Mouse (Mus musculus) olfactory bulb, adult 2 months (tissue): ENCODE measurements around the gene Nradd. TPM values are rescaled to one million over a fixed set of nuclear protein-coding genes. Genes with fewer than 3 reads are reported as not detected.

Source experiments
- H3K27ac ChIP-seq: fragments of 200-500 bp; 2 replicates; pipeline ENCODE4 v1.5.1; 2012; ENCODE audit warnings: low read depth, low read length; ENCODE audit not compliant: insufficient read depth
- H3K4me1 ChIP-seq: fragments of 200-500 bp; 2 replicates; pipeline ENCODE4 v1.6.1; 2012; ENCODE audit warnings: low read length; ENCODE audit not compliant: control insufficient read depth, insufficient read depth
- H3K4me3 ChIP-seq: fragments of 200-500 bp; 2 replicates; pipeline ENCODE4 v1.5.1; 2012; ENCODE audit warnings: mild to moderate bottlenecking, low read depth, low read length, moderate library complexity; ENCODE audit not compliant: insufficient read depth
- CTCF ChIP-seq: fragments of 200-500 bp; IDR thresholded peaks from 2 replicates; pipeline ENCODE4 v1.5.1; 2012; ENCODE audit warnings: low read depth, mild to moderate bottlenecking, low read length, moderate library complexity; ENCODE audit not compliant: insufficient read depth
- POLR2A ChIP-seq: fragments of 200-500 bp; IDR thresholded peaks from 2 replicates; pipeline ENCODE4 v1.6.1; 2012; ENCODE audit warnings: mild to moderate bottlenecking, low read depth, low read length, moderate library complexity; ENCODE audit not compliant: insufficient read depth
- WGBS: fragments of 180-500 bp; shearing (Covaris S2); methylation state at CpG from one replicate; pipeline ENCODE4 v1.1.7; 2018; 5-methylcytosine and 5-hydroxymethylcytosine counted together
- polyA plus RNA-seq: library from polyadenylated mRNA; stranded (reverse); fragments of >200 nt; gene quantifications from 2 replicates; pipeline ENCODE4 v1.2.4, GENCODE M21; 2012; ENCODE audit warnings: low replicate concordance; ENCODE audit not compliant: missing spikeins, insufficient read depth, insufficient read length

Nradd gene
- polyA plus RNA-seq, 1 experiment = not detected

- TF ChIP-seq POLR2A (no peak), CTCF (no peak)
- H3K4me1 ChIP-seq = peaks cover 16% of the 10 kb centered on the region
- 67% methylated on average over 8 of the region's 8 CpGs for WGBS
- no peak overlapping the region for H3K27ac ChIP-seq
- peak overlapping the region; percentile 48 for H3K4me3 ChIP-seq
Observed at GRCm38 (mm10) chr9:110623416-110624195, 646 bp downstream of the Nradd start.

- TF ChIP-seq POLR2A (no peak), CTCF (no peak)
- H3K4me3 ChIP-seq = no peak overlapping the region
- peaks cover 16% of the 10 kb centered on the region for H3K4me1 ChIP-seq
- no peak overlapping the region for H3K27ac ChIP-seq
- 82% methylated on average over 12 of the region's 12 CpGs for WGBS
Observed at GRCm38 (mm10) chr9:110622621-110623219, 1.5 kb downstream of the Nradd start.

- no peak overlapping the region for H3K27ac ChIP-seq
- 91% methylated on average over 7 of the region's 7 CpGs for WGBS
- peaks cover 14% of the 10 kb centered on the region for H3K4me1 ChIP-seq
- no peak for TF ChIP-seq CTCF
- no peak overlapping the region for H3K4me3 ChIP-seq
Observed at GRCm38 (mm10) chr9:110620685-110621084, 3.6 kb downstream of the Nradd start.

- Histone ChIP-seq H3K4me3 (no peak overlapping the region), H3K27ac (no peak overlapping the region), H3K4me1 (peaks cover 10% of the 10 kb centered on the region)
- 79% methylated on average over 7 of the region's 7 CpGs for WGBS
- TF ChIP-seq CTCF (no peak), POLR2A (no peak)
Observed at GRCm38 (mm10) chr9:110620180-110620579, 4.1 kb downstream of the Nradd start.

GRCm38 (mm10) chr9:110617081-110617480, 7.2 kb downstream of the Nradd start:
- Histone ChIP-seq H3K4me3 (no peak overlapping the region), H3K4me1 (no peaks in the 10 kb centered on the region), H3K27ac (no peak overlapping the region)
- TF ChIP-seq POLR2A = no peak
- no peak for TF ChIP-seq CTCF
- WGBS = 58% methylated on average over 3 of the region's 3 CpGs

GRCm38 (mm10) chr9:110611471-110611870, 12.8 kb downstream of the Nradd start:
- TF ChIP-seq POLR2A (no peak), CTCF (no peak)
- no peak overlapping the region for H3K4me3 ChIP-seq
- H3K27ac ChIP-seq = no peak overlapping the region
- H3K4me1 ChIP-seq = no peaks in the 10 kb centered on the region
- WGBS = 67% methylated on average over 3 of the region's 3 CpGs

GRCm38 (mm10) chr9:110583521-110583920, 40.7 kb downstream of the Nradd start:
- Histone ChIP-seq H3K4me1 (no peaks in the 10 kb centered on the region), H3K4me3 (no peak overlapping the region), H3K27ac (no peak overlapping the region)
- 60% methylated on average over 1 of the region's 1 CpGs for WGBS
- TF ChIP-seq POLR2A (no peak), CTCF (no peak)

GRCm38 (mm10) chr9:110582161-110582560, 42.1 kb downstream of the Nradd start:
- TF ChIP-seq POLR2A (no peak), CTCF (no peak)
- Histone ChIP-seq H3K4me1 (no peaks in the 10 kb centered on the region), H3K4me3 (no peak overlapping the region), H3K27ac (no peak overlapping the region)
- WGBS = 65% methylated on average over 2 of the region's 2 CpGs

Other genes with a start within 250 kb of the Nradd start
- not detected in 2 replicates for gene Ptpn23, start 216.2 kb downstream of the Nradd start, polyA plus RNA-seq
- not detected in 2 replicates for gene Ngp, start 204.7 kb downstream of the Nradd start, polyA plus RNA-seq
- gene Klhl18, start 147.8 kb downstream of the Nradd start, polyA plus RNA-seq = not detected in 2 replicates
- not detected in 2 replicates for gene Kif9, start 147.5 kb downstream of the Nradd start, polyA plus RNA-seq
- gene Setd2, start 91.9 kb downstream of the Nradd start, polyA plus RNA-seq = 420 TPM in 1 of 2 replicates, not detected in the other
- gene Nbeal2, start 29.7 kb upstream of the Nradd start, polyA plus RNA-seq = not detected in 2 replicates
- not detected in 2 replicates for gene Ccdc12, start 32.1 kb upstream of the Nradd start, polyA plus RNA-seq
- not detected in 2 replicates for gene Myl3, start 117.4 kb upstream of the Nradd start, polyA plus RNA-seq
- not detected in 2 replicates for gene Pth1r, start 122.7 kb upstream of the Nradd start, polyA plus RNA-seq
- gene Prss42, start 173.7 kb upstream of the Nradd start, polyA plus RNA-seq = not detected in 2 replicates
- gene Prss44, start 189.5 kb upstream of the Nradd start, polyA plus RNA-seq = not detected in 2 replicates
- not detected in 2 replicates for gene Prss43, start 202.2 kb upstream of the Nradd start, polyA plus RNA-seq
- not detected in 2 replicates for gene Prss45, start 210.1 kb upstream of the Nradd start, polyA plus RNA-seq
- gene Prss46, start 220.1 kb upstream of the Nradd start, polyA plus RNA-seq = not detected in 2 replicates
- not detected in 2 replicates for gene Prss50, start 233.5 kb upstream of the Nradd start, polyA plus RNA-seq